Mouse (Mus musculus): ENCODE measurements around the gene Herpud1. TPM values are rescaled to one million over a fixed set of nuclear protein-coding genes. Genes with fewer than 3 reads are reported as not detected.

Herpud1 gene
- total RNA-seq, 2 experiments from 2014 or later, result 100 to 109 TPM

GRCm38 (mm10) chr8:94443153-94443552, 56.9 kb downstream of the Herpud1 start:
- no peak for DNase-seq (ENCODE audit: low spot score in 2 of 2)

- DNase-seq (ENCODE audit: low spot score in 2 of 2), result no peak
Observed at GRCm38 (mm10) chr8:94444480-94444879, 58.2 kb downstream of the Herpud1 start.

Other genes with a start within 250 kb of the Herpud1 start
- not detected for gene Mt4, start 249.2 kb upstream of the Herpud1 start, total RNA-seq (2021)
- gene Mt3, start 233.8 kb upstream of the Herpud1 start, total RNA-seq (2021), result 1 to 10 TPM; 4.5 to 7.2 TPM
- 100 to 1,000 TPM; 203 to 204 TPM for gene Mt2, start 213.8 kb upstream of the Herpud1 start, total RNA-seq (2021)
- gene Mt1, start 207.4 kb upstream of the Herpud1 start, total RNA-seq (2021), result 100 to 1,000 TPM; 291 to 329 TPM
- 10 to 100 TPM; 10.7 to 11.3 TPM for gene Nup93, start 171.9 kb upstream of the Herpud1 start, total RNA-seq (2021)
- under 1 TPM in 1 of 2 experiments, not detected in 1; 0.13 TPM for gene Slc12a3, start 57.2 kb upstream of the Herpud1 start, total RNA-seq (2021)
- gene Nlrc5, start 47.9 kb downstream of the Herpud1 start, total RNA-seq (2021), result 10 to 100 TPM in 1 of 2 experiments, 1 to 10 TPM in 1; 7.1 to 23.7 TPM
- gene Cpne2, start 146.6 kb downstream of the Herpud1 start, total RNA-seq (2021), result 10 to 100 TPM; 14.7 to 18.5 TPM
- 10 to 100 TPM; 23.3 to 25.3 TPM for gene Rspry1, start 215.5 kb downstream of the Herpud1 start, total RNA-seq (2021)
- gene Fam192a, start 215.6 kb downstream of the Herpud1 start, total RNA-seq (2021), result 10 to 100 TPM; 38.0 to 39.3 TPM

Measured in adrenal gland, adult 18-20 months (tissue).